Mouse (Mus musculus): ENCODE measurements around the gene Sgtb.

Sgtb gene

GRCm38 (mm10) chr13:104109816-104110521 is 428 bp downstream of the Sgtb start:
- DNase-seq (ENCODE audit: low spot score in 2 of 2): peak; percentile 24 to 26

GRCm38 (mm10) chr13:104110526-104110925 is 985 bp downstream of the Sgtb start:
- no peak for DNase-seq (ENCODE audit: low spot score in 2 of 2)

- no peak for DNase-seq (ENCODE audit: low spot score in 2 of 2)
Measured at GRCm38 (mm10) chr13:104112266-104112900, 2.8 kb downstream of the Sgtb start.

- no peak for DNase-seq (ENCODE audit: low spot score in 2 of 2)
Measured at GRCm38 (mm10) chr13:104113782-104114181, 4.2 kb downstream of the Sgtb start.

GRCm38 (mm10) chr13:104114827-104115226 is 5.3 kb downstream of the Sgtb start:
- DNase-seq (ENCODE audit: low spot score in 2 of 2): no peak

GRCm38 (mm10) chr13:104122078-104122840 is 12.7 kb downstream of the Sgtb start:
- no peak for DNase-seq (ENCODE audit: low spot score in 2 of 2)

GRCm38 (mm10) chr13:104123662-104124381 is 14.3 kb downstream of the Sgtb start:
- DNase-seq (ENCODE audit: low spot score in 2 of 2): no peak

GRCm38 (mm10) chr13:104132561-104132960 is 23.0 kb downstream of the Sgtb start:
- no peak for DNase-seq (ENCODE audit: low spot score in 2 of 2)

- no peak for DNase-seq (ENCODE audit: low spot score in 2 of 2)
Measured at GRCm38 (mm10) chr13:104134510-104135085, 25.1 kb downstream of the Sgtb start.

- peak; percentile 62 to 73 for DNase-seq (ENCODE audit: low spot score in 2 of 2)
Measured at GRCm38 (mm10) chr13:104139369-104140209, 30.0 kb downstream of the Sgtb start.

GRCm38 (mm10) chr13:104144871-104145270 is 35.3 kb downstream of the Sgtb start:
- no peak for DNase-seq (ENCODE audit: low spot score in 2 of 2)

- DNase-seq (ENCODE audit: low spot score in 2 of 2): no peak
Measured at GRCm38 (mm10) chr13:104145646-104146045, 36.1 kb downstream of the Sgtb start.

GRCm38 (mm10) chr13:104154180-104154579 is 44.6 kb downstream of the Sgtb start:
- no peak for DNase-seq (ENCODE audit: low spot score in 2 of 2)

- no peak for DNase-seq (ENCODE audit: low spot score in 2 of 2)
Measured at GRCm38 (mm10) chr13:104155106-104155505, 45.6 kb downstream of the Sgtb start.

- DNase-seq (ENCODE audit: low spot score in 2 of 2): no peak
Measured at GRCm38 (mm10) chr13:104155686-104156085, 46.1 kb downstream of the Sgtb start.

- DNase-seq (ENCODE audit: low spot score in 2 of 2): no peak
Measured at GRCm38 (mm10) chr13:104171711-104172110, 62.2 kb downstream of the Sgtb start.

- DNase-seq (ENCODE audit: low spot score in 2 of 2): no peak
Measured at GRCm38 (mm10) chr13:104172498-104172897, 63.0 kb downstream of the Sgtb start.

- no peak for DNase-seq (ENCODE audit: low spot score in 2 of 2)
Measured at GRCm38 (mm10) chr13:104176874-104177273, 67.3 kb downstream of the Sgtb start.

- DNase-seq (ENCODE audit: low spot score in 2 of 2): peak in 1 of 2 experiments; percentile 80
Measured at GRCm38 (mm10) chr13:104177796-104178649, 68.5 kb downstream of the Sgtb start, which contains the start of gene Trappc13. Trappc13 (minus strand) TSS chr13:104178469.
